Mouse (Mus musculus): ENCODE measurements around the gene Abhd17c. TPM values are rescaled to one million over a fixed set of nuclear protein-coding genes. Genes with fewer than 3 reads are reported as not detected.
A peak's percentile ranks its signal among the peaks of the same experiment; 100 is the strongest.

Gene Abhd17c
- total RNA-seq, 1 experiment from 2014 or later, result 18.7 TPM

DNA sequence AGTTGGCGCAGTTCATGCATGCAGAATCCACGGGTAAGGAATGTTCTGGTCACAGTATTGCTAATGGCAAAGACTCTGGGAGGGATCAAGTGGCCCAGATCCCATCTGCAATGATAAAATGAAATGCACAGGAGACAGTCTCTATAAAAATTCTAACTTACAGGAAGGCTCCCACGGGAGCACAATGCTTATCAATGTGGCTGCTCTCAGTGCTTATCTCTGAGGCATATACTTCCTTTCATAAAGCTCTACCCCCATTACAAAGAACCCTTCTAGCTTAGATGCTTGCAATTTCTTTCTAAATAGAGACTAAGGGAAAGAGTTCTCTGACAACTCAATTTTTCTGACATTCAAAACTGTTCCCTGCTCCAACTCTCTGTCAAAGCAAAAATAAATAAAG, 29.9 kb downstream of the Abhd17c start:
- no peak for ATAC-seq (replicated peaks; ENCODE audit: low read depth, poor library complexity, severe bottlenecking)

DNA sequence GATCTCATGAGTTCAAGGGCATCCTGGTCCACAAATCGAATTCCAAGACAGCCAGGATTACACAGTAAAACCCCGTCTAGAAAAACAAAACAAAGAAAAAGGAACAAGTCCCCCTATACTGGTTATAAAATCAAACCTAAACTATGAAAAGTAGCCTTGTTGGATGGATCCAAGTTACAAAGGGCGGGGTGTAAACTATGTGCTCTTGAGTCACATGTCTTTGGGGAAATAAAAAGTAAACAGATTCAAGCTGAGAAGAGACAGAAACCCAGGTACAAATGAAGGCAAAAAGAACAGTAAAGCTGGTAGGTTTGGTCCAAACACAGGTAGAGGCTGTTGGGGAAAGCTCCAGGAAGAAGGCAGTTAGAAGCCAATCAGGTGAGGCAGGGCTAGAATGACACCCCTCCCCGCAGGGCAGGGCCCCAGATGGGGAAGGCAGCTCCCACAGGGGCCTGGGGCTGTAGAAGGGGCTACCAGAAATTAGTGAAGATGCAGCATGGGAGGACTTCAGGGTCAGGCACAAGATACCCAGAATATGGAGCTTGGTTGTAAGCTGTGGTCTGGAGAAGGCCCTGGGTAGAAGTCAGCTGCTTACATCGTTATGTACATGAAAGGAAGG, 31.4 kb downstream of the Abhd17c start:
- ATAC-seq (replicated peaks; ENCODE audit: low read depth, poor library complexity, severe bottlenecking), result no peak

DNA sequence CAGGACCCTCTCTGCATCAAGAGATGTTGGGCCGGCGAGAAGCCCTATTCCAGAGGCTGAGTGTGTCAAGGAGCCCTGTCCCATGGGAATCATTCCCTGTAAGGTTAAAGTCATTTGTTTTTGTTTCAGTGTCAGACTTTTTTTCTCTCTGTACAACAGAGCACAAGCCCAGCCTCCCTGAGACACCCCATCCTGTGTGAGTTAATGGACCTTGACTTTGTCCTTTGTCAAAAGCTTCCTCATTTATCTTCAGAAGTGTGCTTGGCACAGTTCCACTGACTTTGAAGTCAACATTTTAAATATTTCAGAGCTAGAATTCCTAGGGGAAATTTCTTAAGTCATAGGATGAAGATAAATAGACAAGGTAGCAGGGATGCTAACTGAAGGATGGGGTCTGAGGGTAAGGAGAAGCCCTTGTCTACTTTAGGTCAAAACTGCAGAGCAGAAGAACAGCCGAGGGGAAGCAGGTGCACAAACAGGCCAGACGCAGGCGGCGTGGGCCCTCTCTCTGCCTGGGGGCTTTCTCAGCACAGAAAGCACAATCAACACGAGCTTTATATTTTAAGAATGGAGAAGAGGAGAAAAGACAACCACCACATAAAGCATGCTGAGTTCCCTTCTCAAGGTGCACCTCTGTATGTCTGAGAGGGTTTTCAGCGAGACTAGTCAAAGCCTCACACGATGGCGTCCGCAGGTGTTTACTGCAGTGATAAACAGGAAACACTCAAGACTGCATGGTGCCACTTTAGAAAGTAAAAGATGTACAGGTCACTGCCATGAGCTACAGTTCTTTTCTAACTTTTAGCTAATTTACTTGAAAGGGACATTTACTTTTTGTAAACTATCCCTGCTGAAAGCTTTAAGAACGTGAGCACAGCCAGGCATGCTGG, 32.2 kb downstream of the Abhd17c start:
- ATAC-seq (replicated peaks; ENCODE audit: low read depth, poor library complexity, severe bottlenecking), result no peak; the same call in 1 of the 2 replicates

DNA sequence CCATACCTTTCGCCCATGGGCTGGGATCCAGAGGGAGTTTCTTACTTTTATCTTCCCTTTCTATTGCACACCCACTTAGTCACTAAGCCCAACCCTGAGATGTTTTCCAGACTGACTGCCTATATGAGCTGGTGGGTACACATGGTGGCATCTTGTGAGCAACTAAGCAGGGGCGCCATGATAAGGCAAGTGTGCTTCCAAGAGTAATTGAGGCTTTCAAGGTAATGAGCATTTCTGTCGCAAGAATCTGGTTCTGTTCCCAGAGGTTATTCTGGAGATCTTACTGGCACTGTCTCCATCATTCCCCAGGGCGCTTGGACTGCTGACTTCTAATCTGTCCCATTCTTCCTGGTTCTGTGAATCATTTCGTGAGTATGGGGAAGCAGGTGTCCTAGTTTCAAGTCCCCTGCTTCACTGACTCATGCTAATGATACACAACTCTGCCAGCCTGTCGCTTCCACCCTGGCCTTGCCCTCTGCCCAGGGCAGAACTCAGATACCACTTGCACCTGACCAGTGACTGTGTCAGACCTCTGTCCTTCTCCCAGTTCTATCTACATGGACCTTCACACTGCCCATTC, 34.1 kb downstream of the Abhd17c start:
- no peak for ATAC-seq (replicated peaks; ENCODE audit: low read depth, poor library complexity, severe bottlenecking)

DNA sequence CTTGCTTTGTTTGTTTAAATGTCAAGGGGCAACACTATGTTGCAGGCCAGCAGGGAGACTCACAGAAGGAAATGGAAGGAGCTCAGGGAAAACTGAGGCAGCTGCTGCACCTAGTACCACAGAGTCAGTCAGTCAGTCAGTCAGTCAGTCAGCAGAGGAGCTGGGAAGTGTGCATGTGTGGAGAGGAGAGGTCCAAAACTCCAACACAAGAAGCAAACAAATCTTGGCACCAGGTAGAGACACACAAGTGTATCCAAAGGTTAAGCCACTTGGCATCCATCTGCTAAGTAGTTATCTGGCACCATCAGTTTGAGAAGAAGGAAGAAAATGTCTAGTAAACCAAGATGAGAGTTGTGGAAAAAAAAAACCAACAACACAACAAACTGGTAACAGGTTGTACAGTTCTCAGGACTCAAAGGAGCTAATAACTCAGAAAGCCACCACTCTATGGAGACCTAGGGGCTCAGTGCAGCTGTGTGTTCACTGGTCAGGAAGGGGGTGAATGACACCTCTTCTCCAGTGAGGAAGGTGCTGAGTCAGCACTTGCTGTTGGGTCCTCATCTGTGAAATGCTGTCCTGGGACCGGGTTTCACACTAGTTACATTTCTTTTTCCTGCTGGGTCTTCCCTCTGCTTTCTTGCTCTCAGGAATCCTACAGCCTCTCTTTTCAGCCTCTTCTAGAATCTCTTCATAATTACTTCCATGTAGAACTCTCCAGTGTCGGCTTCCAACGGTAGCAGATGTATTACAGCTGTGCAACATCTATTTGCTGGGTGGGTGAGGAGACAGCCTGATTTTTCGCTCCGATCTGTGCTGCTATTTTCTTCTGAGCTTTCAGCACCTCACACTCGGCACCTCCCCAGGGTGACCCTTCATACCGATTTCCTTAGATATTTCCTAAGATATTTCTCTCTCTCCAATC, 34.8 kb downstream of the Abhd17c start:
- ATAC-seq (replicated peaks; ENCODE audit: low read depth, poor library complexity, severe bottlenecking), result no peak

DNA sequence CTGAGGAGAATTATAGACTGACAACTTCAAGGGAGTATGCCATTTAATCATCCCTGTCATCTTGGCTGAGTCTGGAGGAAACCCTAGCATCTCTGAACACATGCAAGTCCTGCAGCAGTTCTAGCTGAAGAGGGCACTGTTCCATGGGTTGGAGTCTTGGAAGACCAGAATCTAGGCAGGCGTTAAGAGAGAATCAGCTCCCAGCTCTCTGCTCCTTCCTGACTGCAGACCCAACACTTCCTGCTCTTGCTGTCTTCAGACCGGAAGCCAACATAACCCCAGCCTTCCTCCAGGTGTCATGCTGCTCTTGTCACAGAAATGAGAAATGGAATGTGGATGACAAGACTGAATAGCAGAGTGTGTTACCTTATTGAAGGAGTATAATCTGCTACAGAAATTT, 36.3 kb downstream of the Abhd17c start:
- peak; percentile 78 for ATAC-seq (replicated peaks; ENCODE audit: low read depth, poor library complexity, severe bottlenecking)

DNA sequence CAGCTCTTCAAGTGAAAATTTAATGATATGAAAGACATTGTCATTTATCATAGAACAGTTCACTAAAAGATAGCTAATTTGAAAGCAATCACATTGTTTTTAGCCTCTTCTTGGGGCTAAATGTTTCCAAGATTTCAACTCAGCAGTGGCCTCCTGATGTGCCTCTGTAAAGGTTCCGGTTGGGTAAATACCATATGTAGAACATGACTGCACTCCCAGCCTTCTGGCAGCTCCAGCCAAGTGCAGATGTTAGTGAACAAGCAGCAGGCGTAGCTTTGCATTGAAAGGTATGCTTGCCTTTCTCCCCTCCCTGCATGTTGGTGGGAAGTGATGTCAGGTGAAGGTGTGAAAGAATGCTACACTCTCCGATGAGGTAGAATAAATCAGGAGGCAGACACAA, 36.9 kb downstream of the Abhd17c start:
- ATAC-seq (replicated peaks; ENCODE audit: low read depth, poor library complexity, severe bottlenecking), result no peak

DNA sequence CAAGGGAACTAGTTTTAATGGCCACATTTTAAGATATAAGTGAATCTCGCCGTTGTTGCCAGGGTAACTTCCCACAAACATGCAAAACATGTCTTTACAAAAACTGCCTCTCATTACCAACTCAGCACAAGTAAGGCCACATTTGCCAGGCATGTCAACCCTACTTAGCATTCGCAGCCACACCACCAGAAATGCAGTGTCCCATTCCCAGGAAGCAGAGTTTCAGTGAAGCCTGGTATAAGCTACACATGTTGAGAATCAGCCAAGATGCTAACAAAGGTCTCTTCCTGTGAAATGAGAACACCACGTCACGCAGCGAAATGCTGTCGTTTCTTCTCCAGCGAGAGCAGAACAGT, 38.7 kb downstream of the Abhd17c start:
- ATAC-seq (replicated peaks; ENCODE audit: low read depth, poor library complexity, severe bottlenecking), result no peak

DNA sequence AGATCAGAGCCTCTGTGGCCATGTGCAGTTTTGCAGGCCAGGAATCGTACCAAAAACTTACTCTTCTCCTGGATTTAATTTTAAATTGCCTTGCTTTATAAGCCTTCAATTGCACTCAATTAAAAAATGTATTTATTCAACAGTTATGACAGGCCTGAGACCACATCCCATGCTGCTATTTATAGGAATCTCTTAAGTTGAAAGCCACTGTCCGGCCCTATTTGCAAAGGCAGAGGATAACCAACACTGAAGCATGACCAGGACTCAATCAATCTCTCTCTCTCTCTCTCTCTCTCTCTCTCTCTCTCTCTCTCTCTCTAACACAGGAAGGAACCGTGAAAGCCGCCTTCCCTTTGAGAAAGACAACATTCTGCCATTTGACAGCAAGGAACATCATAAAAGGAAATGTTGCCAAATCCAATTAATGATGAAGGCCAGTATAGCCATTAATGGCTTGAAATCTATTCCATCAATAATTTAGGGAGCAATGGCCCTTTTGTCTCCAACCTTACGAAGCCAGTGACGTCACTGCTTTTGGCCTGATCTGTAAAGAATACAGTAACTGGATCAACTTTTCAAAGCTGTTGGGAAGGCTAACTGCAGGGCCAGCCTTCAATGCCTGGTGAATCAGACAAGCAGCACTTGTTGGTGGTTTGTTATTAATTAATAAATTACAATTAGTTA, 39.2 kb downstream of the Abhd17c start:
- ATAC-seq (replicated peaks; ENCODE audit: low read depth, poor library complexity, severe bottlenecking), result no peak

DNA sequence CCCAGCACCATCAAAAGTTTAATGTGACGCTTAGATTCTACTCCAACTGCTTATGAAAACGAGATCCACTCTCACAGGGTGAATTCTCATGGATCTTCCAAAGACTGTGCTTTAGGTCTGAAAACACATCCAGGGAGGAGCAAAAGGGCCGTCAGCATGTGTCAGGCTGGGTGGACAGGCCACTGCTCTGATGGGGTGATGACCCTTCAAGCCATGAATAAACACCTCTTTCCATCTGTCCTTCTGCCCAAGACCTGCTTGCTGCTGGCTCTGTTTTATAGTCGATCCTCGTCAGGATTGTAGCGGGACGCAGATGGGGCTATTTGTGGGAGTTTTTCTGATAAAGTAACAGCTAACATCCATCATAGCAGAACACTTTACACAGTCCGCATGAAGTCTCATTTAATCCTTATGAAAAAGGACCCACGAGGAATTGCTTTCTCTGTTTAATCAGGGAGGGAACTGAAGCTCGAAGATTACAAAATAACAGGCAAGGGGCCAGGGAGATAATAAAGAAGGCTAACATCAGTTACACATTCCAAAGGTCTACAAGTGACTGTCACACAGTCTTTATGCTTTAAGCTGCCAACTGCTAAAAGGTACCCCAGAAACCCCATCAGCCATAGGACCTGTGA, 39.9 kb downstream of the Abhd17c start:
- ATAC-seq (replicated peaks; ENCODE audit: low read depth, poor library complexity, severe bottlenecking), result no peak

DNA sequence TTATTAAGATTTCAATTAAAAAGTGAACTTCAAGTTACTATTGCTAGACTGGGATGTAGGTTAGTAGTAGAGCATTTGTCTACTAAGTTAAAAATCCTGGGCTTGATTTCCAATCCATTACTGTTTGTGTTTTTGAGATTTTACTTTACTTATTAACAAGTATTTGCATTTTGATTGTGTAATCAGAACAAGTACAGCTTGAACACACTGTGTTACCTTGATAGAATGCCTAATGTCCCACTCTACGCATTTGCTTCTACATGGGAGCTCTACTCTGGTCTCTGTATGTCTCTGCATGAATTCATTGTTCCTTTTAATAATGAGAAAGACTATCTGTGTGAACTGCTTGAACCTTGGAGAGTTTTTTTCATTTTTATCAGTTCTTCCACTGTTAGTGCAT, 44.8 kb downstream of the Abhd17c start:
- no peak for ATAC-seq (replicated peaks; ENCODE audit: low read depth, poor library complexity, severe bottlenecking)

DNA sequence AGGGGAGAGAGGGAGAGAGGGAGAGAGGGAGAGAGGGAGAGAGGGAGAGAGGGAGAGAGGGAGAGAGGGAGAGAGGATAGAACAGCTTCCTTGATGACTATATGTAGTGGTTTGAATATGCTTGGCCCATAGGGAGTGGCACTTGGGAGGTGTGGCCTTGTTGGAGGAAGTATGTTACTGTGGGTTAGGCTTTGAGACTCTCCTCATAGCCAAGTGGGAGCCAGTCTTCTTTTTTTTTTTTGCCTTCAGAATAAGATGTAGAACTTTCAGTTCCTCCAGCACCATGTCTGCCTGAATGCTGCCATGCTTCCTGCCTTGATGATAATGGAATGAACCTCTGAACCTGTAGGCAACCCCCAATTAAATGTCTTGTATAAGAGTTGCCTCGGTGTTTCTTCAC, 49.1 kb downstream of the Abhd17c start:
- ATAC-seq (replicated peaks; ENCODE audit: low read depth, poor library complexity, severe bottlenecking), result peak; percentile 83

DNA sequence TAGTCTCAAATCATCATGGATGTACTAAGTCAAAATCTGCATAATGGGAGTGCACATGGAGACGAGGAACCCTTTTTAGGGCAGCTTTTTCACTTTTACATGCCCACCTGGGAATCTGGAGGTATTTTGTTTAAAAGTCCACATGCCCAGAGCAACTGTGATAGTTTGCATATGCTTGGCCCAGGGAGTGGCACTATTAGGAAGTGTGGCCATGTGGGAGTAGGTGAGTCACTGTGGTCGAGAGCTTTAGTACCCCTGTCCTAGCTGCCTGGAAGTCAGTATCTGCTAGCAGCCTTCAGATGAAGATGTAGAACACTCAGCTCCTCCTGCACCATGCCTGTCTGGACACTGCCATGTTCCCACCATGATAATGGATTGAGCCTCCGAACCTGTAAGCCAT, 51.0 kb downstream of the Abhd17c start:
- no peak for ATAC-seq (replicated peaks; ENCODE audit: low read depth, poor library complexity, severe bottlenecking)

DNA sequence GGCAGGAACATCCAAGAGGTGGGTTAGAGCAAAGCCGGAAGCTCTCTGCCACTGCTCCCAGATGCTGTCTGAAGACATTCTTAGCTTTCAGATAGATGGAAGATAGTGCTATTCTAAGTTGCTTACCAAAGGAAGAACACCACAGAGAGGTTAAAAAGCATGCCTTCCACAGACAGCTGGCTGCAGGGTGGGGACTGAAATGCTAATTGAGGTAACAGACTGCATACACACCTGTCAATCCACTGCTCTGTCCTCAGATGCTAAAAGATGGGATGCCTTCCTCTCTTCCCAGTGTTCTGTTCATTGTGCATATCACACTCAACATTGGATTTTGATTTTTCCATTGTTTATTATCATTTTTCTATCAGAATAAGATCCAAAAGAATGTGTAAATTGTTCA, 53.6 kb downstream of the Abhd17c start:
- no peak for ATAC-seq (replicated peaks; ENCODE audit: low read depth, poor library complexity, severe bottlenecking)

DNA sequence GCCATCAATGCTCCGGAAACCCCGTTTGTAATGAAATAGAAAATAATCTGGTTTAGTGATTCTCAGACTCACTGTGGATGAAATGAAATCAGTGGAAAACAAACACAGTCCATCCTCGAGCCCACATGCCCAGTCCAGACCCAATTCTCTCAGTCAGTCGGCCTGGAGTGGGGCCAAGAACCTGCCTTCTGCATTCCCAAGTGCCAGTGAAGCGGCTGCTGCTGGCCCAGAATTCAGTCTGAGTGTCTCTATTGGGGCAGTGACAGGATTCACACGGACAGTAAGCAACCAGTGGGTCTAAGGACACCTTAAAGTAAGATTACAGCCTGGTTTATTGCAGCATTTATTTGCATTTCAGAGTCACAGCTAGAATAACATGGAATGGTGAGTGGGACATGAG, 55.2 kb downstream of the Abhd17c start:
- no peak for ATAC-seq (replicated peaks; ENCODE audit: low read depth, poor library complexity, severe bottlenecking)

DNA sequence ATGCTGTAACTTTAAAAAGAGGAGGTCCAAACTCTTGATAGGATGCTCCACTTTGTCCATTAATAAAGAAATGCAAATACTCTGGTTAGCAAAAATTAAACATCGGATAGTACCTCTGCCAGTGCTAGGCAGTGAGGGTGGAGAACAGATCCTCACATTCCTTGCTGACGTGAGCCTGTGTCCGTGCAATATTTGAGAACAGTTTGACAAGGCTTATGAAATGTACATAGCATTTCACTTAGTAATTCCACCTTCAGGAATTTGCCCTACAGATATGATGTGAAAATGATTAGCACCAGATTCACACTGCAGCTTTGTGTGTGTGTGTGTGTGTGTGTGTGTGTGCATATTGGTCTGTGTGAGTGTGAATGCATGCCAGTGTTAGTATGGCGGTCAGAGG, 60.9 kb downstream of the Abhd17c start:
- ATAC-seq (replicated peaks; ENCODE audit: low read depth, poor library complexity, severe bottlenecking), result no peak

DNA sequence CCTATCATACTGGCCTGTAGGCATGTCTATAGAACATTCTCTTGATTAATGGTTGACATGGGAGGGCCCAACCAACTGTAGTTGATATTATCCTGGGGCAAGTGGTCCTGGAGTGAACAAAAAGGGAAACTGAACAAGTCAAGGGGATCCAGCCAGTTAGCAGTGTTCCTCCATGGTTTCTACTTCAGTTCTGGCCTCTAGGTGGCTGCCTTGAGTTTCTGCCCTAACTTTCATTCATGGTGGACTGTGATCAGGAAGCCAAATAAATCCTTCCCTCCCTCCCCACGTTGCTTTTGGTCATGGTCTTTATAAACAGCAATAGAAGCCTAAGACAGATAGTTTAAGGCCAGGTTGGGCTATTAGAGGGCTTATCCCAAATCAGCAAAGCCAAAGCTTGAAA, 61.9 kb downstream of the Abhd17c start:
- no peak; the same call in 1 of the 2 replicates for ATAC-seq (replicated peaks; ENCODE audit: low read depth, poor library complexity, severe bottlenecking)

DNA sequence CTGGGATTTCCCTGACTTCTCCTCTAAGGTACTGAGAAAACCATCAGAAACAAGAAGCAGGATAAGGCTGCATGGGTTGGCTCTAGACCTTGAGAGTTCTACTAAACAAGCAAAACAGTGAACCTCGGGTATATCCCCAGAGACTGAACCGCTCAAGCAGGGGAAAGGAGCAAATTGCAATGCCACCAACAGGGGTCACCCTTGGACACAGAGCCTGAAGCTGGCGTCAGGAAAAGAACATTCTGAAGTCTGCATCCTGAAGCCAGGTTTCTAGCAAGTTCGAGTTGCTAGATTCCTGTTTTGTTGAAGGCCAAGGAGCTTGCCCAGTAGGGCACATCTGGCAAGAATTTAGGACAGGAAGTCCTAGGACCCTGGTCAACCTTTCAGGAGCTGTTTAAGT, 62.7 kb downstream of the Abhd17c start:
- peak; percentile 67 for ATAC-seq (replicated peaks; ENCODE audit: low read depth, poor library complexity, severe bottlenecking)

DNA sequence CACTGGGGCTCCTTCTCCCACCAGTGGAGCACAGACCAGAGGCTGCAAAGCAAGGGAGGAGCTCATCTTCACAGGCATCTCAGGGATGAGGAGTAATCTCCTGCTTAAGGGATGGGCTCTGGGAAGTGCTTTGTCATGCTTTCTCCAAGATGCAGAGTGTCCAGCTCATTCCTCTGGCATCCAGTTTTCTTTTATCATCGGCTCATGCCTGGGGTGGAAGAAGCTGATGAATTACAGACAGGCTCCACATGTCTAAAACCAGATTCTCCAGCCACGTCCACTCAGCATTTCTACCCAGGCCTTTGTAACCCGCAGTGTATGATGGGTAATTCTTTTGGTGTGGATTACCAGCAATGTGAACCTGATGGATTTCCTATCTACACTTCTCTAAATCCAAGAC, 63.5 kb downstream of the Abhd17c start:
- no peak for ATAC-seq (replicated peaks; ENCODE audit: low read depth, poor library complexity, severe bottlenecking)

Measured in common myeloid progenitor, adult 5-6 weeks (primary cell).